Mouse (Mus musculus): ENCODE measurements at regions not wholly inside any gene's neighbourhood (a gene's known extent, or its start where the extent isn't known, plus 50 kb on each side); places are given as distances from the start of the nearest gene placed in this dataset.

DNA sequence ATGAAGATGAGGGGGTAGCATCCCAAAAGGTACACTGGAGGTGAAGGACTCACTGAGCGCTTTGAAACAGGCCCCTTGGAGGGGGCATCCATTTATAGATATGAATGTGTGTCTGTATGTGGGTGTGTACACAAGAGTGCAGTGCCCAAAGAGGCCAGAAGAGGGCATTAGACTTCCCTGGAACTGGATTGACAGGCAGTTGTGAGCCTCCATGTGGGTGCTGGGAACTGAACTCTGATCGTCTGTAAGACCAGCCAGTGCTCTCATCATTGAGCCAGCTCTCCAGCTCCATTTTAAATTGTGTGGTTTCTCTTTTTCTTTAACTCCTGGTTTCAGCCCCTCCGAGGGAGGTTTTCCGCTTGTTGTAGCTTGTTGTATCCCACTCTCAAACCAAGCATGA lies 67.6 kb upstream of the 1700021F07Rik start:
- DNase-seq (ENCODE audit: low read depth, low spot score), result no peak

DNA sequence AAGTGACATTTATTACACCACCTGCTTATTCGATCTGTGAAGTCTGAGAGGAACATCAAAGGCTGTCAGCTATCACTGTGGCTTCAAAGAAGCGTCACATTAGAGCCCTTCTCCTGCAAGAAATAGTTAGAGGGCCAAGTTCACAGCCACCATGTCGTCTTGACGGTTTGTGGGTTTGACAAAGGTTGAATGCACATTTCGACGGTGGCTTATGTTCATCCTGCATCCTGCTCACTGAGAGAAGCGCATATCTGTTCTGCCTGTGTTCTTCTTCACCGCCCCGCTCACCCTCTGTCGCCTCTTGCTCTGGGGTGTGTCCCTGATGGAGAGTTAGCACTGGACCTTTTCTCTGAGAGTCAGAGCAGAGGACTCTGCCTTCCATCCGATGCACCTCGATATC lies 67.2 kb upstream of the 1700021F07Rik start:
- no peak for DNase-seq (ENCODE audit: low read depth, low spot score)

DNA sequence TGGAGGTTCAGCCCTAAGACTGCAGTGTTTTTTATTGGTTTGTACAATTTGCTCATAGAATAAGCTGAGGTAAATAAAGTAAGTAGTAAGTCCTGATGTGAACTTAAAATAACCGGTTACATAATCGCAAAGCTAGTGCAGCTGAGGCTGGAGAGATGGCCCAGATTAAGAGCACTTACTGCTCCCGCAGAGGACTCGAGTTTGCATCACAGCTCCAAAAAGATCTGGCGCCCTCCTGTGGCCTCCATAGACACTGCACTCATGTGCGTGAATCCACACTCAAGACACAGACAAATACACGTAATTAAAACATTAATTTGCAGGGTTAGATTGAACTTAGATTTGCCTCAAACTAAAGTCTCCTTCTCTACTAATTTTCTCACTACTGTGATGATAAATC lies 66.3 kb upstream of the 1700021F07Rik start:
- DNase-seq (ENCODE audit: low read depth, low spot score), result no peak

DNA sequence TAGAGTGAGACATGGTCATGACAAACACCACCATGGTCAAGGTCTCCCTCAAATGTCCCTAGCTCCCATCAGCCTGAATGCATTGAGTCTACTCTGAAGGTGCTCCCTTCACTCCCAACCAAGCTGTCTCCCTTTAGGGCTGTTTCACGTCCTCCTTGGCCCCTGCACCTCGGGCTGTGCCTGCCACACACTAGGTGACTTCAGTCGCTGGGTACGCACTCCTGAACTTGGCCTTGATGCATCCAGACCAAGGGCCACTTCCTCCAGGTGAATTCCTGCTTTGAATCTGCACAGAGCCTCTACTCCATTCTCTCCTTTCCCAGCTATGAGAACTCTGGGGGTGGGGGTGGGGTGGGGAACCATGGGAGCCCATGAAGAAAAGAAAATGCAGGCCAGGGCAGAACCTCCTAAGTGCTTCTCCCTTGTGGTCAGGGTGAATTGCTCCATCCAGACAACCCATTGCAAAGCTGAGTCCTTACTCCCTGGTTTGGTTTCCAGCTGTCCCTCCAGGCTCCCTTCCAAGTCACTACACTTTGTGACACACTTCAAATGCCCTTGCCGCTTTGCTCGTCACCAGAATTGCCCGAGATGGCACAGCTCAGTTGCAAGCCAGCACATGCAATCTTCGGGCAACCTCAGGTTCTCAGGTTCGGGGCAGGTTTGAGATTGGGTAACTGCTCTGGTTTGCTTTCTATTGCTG lies 65.3 kb upstream of the 1700021F07Rik start:
- DNase-seq (ENCODE audit: low read depth, low spot score), result no peak

DNA sequence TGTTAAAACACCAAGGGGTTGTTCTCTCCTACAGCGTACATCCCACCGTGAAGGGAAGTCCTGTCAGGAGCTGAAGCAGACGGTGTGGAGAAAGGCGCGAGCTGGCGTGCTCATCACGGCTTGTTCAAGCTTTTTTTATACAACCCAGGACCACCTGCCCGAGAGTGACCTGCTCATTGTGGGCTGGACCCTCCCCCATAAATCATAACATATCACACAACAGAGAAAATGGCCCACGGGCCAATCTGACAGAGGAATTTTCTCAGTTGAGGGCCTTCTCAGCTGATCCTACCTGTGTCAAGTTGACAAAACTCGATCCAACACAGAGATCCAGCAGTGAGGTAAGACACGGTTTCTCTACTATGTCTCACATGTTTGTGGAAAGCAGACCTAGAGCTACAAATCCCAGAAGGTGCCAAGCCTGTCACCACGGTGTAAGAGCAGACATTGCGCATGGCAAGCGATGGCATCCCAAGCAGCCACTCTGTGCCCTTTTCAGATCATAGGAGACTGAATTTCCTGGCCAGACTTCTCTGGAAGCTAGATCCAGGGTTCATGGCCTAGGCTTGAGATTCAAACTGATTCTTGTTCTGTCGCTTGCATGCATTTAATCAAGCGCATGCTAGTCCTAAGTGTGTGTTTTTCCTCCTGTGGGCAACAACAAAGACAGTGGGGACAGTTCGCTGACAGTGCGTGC lies 64.6 kb upstream of the 1700021F07Rik start:
- DNase-seq (ENCODE audit: low read depth, low spot score), result no peak

DNA sequence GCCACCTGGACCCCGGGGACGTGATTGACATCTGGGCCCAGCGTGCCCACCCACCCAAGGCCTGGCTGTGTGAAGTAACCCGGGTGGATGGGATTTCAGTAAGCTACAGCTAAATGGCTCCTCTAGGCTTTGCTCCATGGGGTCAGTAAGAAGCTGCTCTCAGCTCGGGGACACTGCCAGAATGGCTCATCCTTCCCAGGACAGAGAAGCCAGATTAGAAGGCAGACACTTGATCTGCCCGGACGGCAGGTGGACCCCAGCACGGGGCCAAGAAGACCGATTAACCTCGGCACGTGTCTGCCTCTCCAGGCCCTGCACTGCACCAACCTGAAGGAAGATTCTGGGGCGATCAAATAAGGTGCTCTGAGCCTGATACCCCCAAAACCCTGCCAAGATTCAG lies 63.5 kb upstream of the 1700021F07Rik start:
- DNase-seq (ENCODE audit: low read depth, low spot score), result no peak

DNA sequence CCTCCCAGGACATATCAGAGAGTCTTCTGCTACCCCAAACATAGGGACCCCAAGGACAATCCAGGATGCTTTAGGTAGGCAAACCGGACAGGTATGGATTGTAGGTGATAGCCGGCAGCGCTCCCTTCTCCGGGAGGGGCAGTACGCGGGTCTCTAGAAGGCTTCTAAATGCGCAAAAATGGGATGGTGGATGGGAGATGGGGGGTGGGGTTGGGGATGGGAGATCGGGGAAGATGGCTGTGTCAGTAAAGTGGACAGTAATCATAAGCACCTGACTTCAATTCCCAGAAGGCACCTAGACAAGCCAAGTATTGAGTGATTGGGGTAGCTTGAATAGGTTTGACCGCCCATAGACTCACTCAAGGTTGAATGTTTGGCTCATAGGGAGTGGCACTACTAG lies 59.1 kb upstream of the 1700021F07Rik start:
- DNase-seq (ENCODE audit: low read depth, low spot score), result no peak

DNA sequence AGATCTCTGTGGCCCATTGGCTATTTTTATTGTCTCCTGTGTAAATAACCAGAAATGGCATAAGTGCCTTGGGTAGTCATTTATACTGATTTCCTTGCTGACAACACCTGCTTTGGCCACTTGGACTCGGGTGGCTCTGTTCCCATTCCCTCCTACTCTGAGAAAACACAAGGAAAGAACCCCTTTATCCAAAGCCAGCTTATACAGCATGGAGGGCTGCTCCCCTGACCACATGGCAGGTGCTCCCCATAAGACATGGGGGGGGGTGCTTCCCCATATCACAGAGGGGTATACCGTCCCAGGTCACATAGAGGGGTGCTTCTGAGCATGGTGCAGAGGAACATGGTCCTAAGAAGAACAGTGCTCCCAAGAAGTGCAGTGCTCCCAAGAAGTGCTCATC lies 57.8 kb upstream of the 1700021F07Rik start:
- no peak for DNase-seq (ENCODE audit: low read depth, low spot score)

DNA sequence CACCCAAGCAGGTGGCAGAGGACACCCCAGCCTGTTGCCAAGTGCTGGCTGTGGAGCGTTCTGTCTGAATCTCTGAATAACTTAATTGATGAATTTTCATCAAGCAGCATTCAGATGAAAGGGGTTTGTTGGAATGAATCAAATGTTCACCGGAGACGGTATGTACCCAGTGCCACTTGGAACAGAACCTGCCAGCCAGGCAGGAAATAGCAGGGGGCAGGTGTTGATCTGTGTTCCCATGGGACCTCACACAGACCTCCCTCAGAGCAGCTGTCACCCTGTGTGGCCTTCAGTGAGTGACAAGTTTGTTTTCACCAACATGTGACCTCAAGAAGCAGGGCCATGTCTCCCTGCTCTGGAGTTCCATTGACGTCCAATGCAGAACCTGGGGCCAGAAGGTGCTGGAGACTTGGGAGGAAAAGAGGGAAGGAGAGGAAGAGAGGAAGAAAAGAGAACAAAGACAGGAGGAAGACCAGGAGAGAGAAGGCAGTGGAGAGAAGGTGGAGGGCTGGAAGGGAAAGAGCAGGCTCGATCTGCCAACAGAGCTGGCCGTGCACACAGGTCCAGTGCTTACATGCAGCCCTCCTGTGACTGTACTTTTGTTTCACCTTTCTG lies 57.3 kb upstream of the 1700021F07Rik start:
- DNase-seq (ENCODE audit: low read depth, low spot score), result no peak

DNA sequence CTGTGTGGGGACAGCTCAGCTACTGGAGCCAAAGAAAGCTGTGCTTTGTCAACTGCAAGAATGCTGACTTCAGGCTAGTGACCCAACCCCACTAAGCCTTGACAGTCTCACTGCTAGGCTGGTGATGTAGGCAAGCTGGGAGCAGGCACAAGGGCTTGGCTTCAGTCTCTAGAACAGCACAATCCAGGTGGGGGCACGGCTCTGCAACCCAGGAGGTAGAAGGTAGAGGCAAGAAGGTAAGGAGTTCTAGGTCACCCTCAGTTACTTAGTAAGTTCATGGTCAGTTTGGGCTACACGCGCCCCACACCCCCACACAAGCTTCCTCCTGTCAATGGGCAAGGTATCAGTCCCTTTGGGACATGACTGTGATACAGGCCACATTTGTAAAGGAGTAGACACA lies 54.2 kb upstream of the 1700021F07Rik start:
- no peak for DNase-seq (ENCODE audit: low read depth, low spot score)

DNA sequence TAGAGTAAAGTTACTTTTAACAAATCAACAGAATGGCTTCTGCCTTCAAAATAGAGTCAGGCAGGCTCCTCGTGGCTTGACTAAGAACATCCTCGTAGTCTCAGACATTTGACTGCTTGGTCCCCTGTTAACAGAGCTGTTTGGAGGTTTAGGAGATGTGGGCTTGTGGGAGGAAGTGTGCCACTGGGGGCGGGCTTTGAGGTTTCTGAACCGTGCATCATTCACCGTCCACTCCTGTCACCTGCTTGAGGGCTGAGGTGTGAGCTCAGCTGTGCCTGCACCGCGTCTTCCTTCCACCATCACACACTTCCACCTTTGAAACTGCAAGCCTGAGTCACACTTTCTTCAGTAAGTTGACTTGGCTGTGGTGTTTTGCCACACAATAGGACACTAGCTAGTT lies 52.6 kb upstream of the 1700021F07Rik start:
- no peak for DNase-seq (ENCODE audit: low read depth, low spot score)
